Mouse (Mus musculus) MEL-GATA-1-ER (cell line): Measurements from ENCODE around the gene Flvcr2.
A peak's percentile ranks its signal among the peaks of the same experiment; 100 is the strongest.
"Not testable (repeated sequence)": the region's sequence is repeated elsewhere in the genome, so short reads cannot be mapped to it uniquely, and the experiment has no call there.

Source experiments
- DNase-seq: peaks from one replicate; pipeline ENCODE4 v3.0.0-alpha.2; 2012; ENCODE audit warnings: low read depth; ENCODE audit errors: extremely low read depth

Gene Flvcr2

GRCm38 (mm10) chr12:85745827-85746695 is at the start of gene Flvcr2:
TSS of gene Flvcr2 (plus strand) at chr12:85746539.
- no peak for DNase-seq

DNA sequence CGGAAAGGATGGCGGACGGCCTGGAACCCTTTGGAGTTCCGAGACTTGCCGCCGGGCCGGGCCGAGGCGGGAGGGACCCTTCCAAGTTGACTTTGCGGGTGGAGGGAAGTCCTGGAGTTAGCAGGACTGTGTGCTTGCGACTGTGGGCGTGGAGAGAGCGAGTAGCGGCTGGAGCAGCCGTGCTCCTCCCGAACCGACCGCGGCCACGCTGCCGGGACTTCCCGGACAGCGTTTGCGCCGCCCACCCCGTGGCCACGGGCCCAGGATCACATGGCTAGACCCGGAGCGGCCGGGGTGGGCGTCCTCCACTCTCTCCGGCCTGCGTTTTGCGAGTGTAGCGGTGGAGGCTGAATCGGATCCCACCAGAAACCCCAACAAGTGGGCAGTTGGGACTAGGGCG is 48.2 kb upstream of the Flvcr2 start:
- not testable (repeated sequence) for DNase-seq

GRCm38 (mm10) chr12:85700191-85700841 is 46.0 kb upstream of the Flvcr2 start:
- DNase-seq = no peak

GRCm38 (mm10) chr12:85700842-85701223 is 45.5 kb upstream of the Flvcr2 start:
- DNase-seq = no peak

- no peak for DNase-seq
Measured at GRCm38 (mm10) chr12:85702166-85703055, 43.9 kb upstream of the Flvcr2 start.

DNA sequence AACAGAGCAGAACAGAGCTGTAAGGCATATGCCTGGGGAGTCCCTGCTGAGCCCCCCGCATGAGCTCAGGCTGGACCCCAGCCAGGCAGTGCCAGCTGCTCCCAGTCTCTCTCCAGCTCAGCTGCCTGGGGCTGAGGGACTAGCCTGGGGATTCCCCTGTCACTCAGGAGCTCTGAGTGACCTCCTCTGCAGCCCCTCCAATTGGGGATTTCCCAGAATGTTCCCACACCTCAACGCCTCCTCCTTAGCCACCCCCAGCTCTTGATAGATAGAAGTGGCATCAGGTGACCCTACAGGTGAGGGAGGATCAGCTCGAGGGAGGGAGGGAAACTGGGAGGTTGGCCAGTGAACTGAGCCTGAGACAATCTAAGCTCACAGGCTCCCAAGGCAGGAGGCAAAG is 42.8 kb upstream of the Flvcr2 start:
- DNase-seq = no peak

GRCm38 (mm10) chr12:85704566-85704965 is 41.8 kb upstream of the Flvcr2 start:
- peak; percentile 19 for DNase-seq

DNA sequence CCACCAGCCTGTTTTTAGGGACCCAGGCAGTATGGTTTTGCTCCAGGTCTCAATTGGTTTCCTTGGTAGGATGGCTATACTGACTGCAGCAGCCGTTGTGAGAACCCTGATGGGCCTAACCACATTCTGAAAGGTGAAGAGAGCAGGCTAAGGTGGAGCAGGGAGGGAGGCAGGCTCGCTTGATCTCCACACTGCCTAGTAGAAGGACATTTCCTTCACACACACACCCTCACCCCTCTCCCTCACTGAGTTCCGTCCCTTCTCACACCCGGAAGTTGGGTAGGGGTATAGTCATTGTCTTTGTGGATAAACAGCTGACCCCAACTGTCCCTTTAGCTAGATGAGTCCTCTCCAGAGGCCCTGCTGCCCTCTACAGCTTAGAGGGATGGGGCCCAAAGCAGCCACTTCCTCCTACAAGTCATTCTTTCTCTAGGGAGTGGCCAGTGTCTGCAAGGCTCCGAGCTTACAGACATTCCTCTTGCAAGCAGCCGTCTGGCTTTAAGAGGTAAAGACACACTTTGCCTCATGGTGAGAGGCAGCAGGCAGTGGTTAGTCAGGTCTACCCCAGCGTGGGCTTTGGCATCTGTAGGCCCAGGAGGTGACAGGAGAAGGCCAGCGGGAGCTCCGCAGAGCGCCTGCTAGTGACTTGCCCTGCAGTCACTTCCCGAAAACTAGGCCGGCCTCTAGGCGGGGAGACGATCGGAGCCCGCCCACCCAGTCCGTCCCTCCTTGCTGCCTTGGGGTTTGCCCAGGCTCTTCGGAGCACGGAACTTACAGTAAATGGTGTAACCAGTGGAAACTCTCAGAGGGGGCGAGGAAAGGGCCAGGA is 41.1 kb upstream of the Flvcr2 start:
- peak; percentile 76 for DNase-seq

DNA sequence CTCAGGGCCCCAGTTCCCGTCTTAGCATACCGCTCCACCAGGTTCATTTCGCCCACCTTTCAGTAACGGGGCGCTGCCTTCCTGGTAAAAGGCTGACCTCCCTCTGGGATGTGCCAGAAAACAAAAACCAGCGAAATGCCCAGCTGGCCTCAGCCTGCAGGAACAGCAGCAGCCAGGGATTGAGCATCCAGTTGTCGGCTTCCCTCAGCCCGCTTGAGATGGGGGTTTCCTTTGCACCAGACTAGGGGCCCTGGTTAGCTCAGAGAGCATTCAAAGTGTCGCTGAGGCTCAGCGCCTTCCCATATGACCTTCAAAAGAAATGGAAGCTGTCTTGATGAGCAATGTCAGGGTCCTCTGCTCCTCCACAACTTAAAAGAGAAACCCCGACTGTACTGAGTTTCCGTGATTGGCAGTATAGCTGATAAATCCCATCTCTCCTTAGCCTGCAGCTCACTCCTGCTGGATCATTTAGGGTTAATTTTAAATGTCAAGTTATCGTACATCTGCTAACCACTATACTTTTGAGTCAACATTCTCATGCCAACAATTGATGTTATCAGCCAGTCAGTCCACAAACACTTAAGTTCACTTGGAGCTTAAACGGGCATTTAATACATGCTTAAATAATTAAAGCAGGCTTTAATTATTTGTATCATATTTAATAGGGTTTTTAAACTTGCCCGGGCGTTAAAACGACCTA is 40.4 kb upstream of the Flvcr2 start:
- DNase-seq = no peak

GRCm38 (mm10) chr12:85706906-85707305 is 39.4 kb upstream of the Flvcr2 start:
- DNase-seq = no peak

DNA sequence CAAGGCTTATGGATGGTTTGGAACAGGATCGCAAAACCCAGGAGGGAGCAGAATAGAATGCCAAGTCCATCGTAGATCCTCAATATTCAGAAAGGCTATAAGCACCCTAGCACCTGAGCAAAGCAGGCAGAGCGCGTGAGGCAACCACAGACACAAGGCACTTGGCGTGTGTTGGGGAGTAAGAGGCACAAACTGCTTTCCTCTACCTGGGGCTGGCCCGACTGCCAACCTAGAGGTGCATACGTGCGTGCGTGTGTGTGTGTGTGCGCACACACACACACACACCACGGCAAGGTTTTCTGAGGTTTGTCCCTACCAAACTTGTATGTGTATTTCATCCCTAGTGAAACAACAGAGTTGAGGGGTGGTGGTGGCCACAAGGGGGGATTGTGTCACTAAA is 38.9 kb upstream of the Flvcr2 start:
- no peak for DNase-seq

- DNase-seq = no peak
Measured at GRCm38 (mm10) chr12:85708556-85708955, 37.8 kb upstream of the Flvcr2 start.

- peak; percentile 46 for DNase-seq
Measured at GRCm38 (mm10) chr12:85710695-85711094, 35.6 kb upstream of the Flvcr2 start.

- DNase-seq = no peak
Measured at GRCm38 (mm10) chr12:85712587-85712986, 33.8 kb upstream of the Flvcr2 start.

DNA sequence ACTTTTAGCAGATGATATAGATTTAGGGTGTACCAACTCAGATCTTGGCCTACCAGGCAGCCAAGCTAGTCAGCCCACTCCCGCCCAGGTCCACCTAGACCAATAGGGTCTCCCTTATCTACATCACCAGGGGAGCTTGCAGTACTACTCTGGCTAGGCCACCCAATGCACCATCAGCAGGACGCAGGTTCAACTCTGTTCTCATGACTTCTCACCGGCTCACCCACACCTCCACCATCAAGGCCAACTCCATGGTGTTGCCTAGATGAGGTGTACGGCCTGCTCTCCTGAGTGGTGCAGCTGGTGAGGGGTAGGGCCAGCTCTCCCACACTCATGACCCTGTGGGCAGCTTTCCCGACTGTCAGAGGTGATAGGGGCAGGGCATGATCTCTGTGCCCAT is 32.2 kb upstream of the Flvcr2 start:
- DNase-seq = no peak

GRCm38 (mm10) chr12:85725306-85725705 is 21.0 kb upstream of the Flvcr2 start:
- no peak for DNase-seq

DNA sequence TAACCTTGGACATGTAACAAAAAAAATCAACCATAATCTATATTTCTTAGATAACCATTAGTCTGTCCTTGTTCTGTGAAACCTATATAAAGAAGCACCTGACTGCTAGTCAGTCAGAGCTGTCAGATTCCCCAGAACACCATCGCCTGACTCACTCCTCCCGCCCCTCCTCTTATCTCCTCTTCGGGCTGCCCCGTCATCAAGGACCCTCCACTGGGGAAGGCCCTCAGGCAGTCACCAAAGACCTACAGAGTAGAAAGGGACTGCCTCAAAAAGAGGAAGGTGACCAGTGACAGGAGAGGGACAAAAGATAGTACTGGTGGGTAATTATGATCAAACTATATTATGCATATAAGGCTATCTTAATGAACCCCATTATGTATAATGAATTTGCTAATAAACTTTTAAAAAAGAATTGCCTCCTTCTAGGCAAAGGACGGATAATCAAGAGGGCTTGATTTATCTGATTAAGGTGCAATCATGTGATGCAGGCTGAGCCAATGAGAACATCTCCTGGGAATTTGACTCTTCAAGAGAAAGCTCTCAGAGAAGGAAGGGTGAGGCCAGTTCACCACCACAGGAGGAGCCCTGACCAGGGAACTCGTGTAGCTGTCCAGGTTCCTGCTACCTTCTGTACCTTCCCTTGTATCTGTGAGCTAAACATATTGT is 19.5 kb upstream of the Flvcr2 start:
- DNase-seq = no peak

GRCm38 (mm10) chr12:85728181-85728580 is 18.2 kb upstream of the Flvcr2 start:
- DNase-seq = no peak

GRCm38 (mm10) chr12:85729022-85729944 is 17.1 kb upstream of the Flvcr2 start:
- no peak for DNase-seq
